Mouse (Mus musculus): Measurements from ENCODE around the gene Lars2.
"Not testable (repeated sequence)": the region's sequence is repeated elsewhere in the genome, so short reads cannot be mapped to it uniquely, and the experiment has no call there.

Gene Lars2

DNA sequence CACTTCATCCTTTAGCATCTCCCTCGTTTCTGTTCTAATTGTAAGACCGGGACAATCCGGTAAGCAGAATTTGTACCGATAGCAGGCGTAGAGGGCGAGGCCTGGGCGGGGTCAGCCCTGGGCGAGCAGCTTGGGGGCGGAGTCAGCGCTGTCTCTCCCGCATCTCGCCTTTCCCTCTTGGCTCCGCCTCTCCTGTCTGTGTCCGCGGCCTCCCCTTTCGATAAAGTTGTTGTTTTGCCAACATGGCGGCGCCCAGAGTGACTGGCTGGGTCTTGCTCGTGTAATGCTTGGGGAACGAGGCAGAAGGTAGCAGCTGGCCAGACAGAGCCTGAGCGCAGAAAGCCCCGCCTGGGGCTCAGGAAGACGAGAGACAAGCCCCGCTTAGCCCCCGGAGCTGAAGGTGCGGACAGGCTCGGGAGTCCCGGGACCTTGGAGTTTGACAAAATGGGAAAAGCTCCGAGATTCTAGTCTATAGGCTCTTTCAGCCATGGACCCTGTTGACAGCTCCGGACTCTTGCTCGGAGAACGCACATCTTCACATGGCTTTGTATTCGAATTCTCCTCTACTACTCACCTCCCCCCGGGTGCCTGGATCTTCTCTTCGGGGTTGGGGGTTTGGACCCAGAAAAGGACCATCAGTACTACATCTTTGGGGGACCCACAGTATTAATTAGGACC, at the start of gene Lars2:
Lars2 (plus strand) TSS at position 220 of the 678 bp plus-strand sequence.
- DNase-seq, result peak; percentile 97

DNA sequence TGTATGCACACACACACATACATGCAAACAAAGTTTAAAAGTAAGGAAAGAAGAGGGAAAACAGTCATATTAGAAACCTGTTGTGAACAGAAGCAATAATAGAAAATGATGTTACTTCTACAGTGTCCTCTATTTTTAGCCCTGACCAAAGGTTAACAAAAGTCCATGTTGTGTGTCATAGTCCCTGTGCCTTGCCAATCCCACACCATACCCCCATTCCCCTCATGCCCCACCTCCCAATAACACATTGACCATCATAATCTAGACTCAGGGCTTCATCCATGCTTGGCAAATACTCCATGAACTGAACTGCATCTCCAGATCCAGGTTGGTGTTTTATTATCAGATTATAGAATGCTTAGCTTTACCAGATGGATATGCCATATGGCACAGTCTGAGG, 40.6 kb upstream of the Lars2 start:
- no peak for DNase-seq

DNA sequence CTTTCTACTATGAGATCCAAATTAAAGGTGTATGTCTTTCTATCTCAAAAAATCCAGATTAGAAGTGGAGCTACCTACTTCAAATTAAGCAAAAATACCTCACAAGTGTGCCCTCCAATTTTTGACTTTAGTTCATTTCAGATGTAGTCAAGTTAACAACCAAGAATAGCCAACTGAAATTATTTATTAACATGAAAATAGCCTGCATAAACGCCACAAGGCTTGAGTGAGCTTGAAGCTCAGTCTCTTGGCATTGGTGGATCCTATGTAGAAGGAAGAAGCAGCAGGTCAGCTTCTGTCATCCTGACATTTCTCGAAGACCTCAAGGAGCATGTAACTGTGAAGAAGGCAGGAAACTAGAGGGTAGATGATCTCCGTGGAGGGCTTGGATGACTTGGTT, 38.4 kb upstream of the Lars2 start:
- DNase-seq, result no peak

DNA sequence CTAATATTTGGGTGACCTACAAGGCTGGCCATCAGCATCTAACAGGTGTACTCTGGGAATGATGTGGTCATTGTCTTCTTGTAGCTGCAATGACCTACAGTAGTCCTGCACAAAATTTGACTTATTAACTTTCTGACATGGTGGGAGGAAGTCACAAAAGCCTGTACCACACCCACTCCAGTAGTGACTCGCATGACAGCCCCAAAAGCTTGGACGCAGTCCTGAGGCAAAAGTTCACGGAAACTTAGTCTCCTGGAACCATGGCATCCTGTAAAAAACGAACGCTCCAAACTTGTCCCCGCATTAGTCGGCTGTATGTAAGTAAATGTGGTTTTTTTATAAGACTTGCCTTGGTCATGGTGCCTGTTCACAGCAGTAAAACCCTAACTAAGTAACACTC, 36.9 kb upstream of the Lars2 start:
- DNase-seq, result no peak

DNA sequence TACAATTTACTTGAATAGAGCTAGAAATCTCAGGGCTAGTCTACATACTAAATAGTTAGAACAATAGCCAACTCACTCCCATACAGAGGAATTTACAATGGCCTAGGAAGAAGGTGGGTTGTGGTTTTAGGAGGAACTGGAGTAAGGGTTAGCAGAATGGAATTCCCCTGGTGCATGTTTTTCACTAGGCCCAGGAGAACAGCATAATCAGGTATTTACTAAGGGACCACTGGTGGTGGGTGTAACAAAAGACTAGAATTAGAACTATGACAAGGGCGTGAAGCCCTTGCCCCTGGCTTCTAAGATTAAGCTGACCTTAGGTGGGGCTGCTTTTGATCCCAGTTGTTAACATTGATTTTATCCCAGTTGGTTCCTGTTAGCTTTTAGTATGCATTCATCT, 36.5 kb upstream of the Lars2 start:
- DNase-seq, result not testable (repeated sequence)

DNA sequence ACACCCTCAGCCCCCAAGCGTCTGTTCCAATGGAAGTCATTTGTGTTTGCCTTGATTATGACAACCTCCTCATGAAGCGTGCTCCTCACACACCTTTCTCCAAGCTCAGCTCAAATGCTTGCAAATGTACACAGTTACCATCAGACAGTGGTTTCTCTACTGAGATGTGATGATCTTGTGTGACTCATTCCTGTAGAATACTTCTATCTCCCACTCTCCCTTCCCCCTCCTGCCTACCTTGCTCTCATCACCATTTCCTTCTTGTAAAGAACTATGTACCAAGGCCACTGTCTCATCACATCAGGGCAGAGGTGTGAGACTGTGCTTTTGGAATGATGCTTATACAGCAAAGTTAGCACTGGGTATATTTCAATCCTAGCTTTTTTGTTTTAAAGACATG, 33.2 kb upstream of the Lars2 start:
- no peak for DNase-seq

DNA sequence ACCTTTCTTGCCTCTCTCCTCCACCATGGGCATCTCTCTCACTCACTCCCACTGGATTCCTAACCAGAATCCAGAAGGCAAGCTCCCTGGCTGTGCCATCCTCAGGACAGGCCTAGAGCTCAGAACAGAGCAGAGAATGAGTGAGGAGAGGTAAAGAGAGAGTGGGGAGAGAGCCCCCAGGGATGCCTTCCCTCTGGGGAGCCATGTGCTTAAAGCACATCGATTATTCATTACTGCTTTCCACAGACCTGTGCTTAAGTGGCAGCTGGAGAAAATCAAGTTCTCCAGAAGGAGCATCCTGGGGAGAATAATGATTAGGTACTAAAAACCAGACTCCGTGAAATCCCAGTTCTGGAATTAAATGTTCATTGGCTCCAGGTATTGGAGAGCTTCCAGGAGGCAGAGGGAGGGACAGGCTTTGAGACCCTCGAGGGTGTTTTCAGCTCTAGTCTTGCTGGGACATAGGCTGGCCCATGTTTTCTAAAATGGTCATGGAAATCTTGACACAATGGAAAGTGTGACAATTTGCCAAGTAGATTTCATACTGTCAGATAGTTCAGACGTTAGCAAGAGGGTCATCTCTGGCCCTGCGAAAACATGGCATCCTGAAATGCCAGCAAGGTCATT, 31.6 kb upstream of the Lars2 start:
- no peak for DNase-seq

DNA sequence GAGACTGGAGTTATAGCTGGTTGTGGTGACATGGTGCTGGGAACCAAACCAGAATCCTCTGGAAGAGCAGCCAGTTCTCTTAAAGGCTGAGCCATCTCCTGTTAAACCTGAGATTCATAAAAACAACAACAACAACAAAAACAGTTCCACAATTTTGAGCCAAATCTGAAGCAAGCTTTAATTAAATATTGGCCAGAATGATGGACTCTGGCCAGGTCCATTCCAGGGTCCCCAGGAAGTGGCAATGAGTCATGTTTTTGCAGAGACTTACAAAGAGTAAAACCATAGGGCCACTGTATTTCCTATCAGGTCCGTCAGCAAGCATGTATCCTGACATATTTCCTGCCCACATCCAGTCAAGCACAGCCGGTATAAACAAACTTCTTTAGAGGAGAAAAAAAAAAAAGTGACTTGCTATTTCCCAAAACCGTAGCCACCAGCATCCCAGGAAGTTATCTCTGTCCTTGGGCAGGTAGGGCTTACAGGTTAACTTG, 27.0 kb upstream of the Lars2 start:
- no peak for DNase-seq

DNA sequence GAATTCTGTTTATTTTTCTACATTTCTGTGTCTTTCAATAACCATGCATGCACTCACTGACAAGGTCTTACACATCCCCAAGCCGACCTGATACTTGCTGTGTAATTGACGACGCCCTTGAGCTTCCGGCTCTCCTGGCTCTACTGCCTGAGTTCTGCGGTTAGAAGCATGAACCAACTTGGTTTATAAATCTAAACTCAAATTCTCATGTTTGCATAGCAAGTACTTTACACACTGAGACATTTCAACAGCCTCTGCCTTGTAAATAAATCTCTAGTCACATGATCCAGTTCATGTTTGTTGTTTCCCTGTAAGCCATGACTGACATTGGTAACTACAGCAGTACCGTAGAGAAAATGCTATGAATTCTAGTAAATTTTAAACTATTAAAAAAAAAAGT, 25.5 kb upstream of the Lars2 start:
- no peak for DNase-seq

DNA sequence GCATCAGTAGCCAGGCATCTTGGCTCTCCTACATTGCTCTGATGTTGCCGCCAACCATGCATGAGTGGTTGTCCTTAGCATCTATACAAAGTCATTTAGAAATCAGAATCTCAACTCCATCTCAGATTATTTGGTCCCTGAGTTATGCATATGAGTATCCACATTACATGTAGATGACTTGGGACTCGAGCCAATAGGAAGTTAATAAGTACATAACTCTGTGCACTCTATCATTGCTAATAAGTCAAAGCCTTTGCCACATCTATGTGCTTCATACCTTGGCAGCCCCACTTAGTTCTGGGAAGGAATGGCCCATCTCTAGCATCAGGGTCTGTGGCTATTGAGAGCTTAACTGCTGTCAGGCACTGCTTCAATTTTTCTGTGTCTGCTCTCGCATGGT, 23.7 kb upstream of the Lars2 start:
- DNase-seq, result no peak

DNA sequence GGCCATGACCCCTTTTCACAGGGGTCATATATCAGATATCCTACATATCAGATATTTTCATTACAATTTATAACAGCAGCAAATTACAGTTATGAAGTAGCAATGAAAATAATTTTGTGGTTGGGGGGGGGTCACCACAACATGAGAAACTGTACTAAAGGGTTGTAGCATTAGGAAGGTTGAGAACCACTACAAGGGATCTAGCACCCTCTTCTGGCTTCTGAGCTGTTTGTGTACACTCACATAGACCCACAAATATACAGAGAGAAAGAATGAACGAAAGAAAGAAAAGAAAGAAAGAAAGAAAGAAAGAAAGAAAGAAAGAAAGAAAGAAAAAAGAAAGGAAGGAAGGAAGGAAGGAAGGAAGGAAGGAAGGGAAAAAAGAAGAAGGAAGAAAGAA, 17.4 kb upstream of the Lars2 start:
- DNase-seq, result not testable (repeated sequence)

DNA sequence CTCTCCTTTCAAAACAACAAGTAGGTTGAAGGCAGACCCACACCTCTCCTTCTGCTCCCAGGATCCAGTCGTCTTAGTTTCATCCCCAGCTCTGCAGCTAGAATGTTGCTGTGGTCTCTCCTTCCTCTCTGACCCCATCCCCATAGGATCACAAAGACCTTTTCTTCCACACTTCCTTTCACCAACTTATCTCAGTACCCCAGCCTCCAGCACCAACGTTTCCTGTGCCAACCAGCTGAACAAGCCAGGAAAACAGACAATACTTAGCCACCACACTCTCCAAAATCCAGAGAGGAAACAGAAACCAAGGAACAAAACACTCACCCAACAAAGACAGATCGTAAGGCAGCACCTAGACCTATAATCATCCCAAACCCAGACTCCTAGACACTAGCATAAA, 6.7 kb upstream of the Lars2 start:
- DNase-seq, result no peak

DNA sequence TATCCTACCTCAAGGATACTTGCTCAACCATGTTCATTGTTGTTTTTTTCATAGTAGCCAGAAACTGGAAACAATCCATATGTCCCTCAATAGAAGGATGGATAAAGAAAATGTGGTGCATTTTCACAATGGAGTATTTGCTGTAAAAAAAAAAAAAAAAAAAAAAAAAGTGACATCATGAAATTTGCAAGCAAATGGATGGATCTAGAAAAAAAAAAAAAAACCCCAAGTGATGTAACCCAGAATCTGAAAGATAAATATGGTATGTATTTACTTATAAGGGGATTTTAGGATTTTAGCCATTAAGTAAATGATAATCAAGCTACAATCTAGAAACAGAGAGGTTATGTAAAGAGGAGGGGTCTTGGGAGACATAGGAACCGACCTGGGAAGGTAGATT, 1.4 kb upstream of the Lars2 start:
- DNase-seq, result no peak

DNA sequence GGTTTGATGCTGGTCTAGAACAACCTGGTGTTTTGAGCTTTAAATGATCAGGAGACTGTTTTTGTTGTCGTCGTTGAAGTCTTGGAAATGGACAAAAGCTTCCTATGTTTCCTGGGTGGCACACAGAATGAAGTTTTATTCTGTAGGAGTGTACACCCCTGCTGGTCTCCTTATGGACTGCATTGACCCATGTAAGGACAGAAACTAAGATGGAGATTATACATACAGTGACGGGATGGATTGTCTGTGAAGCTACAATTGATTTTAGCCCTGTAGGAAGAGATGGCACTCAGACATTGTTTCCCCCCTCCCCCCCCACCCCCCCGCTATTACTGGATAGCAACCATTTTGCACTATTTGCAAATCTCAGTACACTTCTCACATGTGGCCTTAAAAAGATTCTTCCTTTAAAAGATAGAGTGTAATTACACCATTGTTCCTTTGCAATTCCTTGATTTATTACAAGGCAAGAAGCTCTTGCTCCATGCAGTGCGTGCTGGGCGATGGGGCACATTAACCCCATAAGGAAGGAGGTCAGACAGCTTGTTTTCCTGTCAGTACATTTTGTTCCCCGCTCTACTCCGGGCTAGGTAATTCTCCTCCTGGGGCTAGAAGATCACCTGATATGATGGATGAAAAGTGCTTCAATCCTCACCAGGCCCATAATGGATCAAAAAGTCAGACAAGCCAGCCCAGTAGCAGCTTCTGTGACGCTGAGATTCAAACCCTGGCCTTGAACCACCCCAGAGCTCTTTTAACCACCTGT, 602 bp upstream of the Lars2 start:
- no peak for DNase-seq

DNA sequence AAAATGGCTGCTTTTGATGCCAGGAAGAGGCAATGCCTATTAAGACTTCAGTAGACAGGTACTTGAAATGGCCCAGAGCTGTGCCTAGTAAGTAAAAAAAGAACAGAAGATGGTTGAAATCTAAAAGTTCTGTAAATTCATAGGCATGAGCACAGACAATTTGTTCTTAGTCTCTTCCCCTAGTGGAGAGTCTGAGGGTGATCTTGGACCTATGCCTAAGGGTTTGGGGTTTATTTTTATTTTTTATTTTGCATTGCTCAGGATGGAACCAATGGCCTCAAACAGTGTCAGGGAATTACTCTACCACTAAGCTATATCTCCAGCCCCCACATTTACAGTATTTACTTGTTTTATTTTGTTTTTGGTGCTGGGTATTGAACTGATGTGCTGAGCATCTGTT, 909 bp downstream of the Lars2 start:
- no peak for DNase-seq

DNA sequence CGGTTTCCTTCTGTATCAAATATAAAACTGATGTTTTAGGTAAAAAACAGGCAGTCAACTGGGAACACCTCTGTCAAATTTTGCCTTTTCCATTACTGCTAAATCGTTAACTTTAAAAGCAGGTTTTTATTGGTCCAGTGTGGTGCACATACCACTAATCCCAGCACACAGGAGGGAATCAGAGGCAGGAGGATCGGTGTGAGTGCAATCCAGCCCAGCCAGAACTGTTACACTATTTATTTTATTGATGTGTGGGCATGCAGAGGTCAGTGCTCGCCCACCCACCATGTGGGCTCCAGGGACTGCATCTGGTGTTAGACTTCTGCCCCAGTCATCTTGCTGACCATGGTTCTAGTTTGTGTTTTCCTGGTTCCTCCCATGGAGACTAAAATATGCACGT, 15.7 kb downstream of the Lars2 start:
- DNase-seq, result no peak

DNA sequence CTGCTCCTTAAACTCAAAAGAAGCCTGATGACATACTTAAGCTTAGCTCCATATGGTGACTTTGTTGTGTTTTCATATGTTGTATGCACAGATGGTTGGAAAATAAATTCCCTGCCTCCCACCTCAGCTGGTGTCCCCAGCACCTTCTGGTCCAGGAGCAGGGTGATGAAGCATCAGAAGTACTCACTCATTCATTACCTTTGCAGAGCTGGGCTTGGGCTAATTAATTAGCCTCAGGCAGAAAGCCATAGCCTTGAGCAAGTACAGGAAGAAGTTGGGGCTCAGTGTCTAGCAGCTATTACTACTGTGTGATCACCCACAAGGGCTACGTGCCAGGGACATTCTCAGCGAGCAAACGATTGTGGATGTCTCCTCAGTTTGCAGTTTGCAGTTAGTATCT, 18.0 kb downstream of the Lars2 start:
- DNase-seq, result no peak

DNA sequence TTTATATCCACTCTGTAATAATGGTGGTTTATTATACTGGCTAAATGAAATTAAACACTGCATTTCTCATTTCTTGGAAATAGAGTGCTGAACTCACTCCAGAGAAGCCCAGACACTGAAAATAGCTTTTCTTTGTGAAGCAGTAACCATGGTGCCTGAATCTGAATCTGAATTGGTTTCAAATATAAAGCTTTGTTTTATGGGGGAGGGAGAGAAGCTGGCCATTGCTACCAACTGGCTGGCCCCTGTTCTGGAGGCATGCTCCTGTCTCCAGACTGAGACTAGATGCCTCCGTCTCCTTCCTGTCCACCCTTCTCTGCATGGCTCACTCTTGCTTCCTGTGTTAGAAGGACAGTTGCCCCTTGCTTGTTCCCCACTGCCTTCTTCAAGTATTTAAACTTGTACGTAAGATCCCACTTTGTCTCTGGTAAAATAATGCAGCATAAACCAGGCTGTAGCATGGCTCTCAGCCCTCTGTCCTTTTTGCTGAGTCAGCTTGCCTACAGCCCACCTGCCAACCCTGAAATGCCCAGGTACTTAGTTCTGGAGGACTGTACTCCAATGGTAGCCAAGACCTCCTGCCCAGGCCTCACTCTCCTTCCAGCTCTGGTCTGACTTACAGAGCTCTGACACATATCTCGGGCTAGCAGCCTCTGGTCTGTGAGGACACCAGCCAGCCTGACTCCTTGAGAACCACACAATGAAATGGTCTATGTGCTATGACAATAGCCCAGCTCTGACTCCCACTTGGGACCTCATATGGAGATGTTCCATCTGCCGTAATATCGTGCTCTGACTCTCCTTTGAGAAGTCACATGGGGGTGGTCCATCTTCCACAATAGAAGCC, 18.8 kb downstream of the Lars2 start:
- DNase-seq, result no peak

DNA sequence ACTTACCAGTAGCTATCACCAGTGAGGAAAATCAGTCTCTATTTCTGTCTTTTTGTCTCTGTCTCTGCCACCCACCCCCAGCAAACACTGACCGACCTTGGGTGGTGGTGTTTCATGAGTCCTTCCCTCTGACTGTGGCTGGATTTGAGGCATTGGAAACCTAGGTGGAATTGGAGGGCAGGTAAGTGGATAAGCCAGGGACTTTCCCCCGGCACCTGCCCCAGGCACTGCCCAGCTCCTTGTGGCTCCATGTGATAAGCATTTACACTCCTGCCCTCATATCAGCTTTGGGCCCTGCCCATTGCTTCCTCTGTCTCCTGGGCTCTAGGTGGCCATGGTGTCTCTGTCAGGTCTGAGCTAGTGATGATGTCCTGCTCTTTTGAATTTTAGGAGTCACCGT, 19.6 kb downstream of the Lars2 start:
- DNase-seq, result peak; percentile 49

DNA sequence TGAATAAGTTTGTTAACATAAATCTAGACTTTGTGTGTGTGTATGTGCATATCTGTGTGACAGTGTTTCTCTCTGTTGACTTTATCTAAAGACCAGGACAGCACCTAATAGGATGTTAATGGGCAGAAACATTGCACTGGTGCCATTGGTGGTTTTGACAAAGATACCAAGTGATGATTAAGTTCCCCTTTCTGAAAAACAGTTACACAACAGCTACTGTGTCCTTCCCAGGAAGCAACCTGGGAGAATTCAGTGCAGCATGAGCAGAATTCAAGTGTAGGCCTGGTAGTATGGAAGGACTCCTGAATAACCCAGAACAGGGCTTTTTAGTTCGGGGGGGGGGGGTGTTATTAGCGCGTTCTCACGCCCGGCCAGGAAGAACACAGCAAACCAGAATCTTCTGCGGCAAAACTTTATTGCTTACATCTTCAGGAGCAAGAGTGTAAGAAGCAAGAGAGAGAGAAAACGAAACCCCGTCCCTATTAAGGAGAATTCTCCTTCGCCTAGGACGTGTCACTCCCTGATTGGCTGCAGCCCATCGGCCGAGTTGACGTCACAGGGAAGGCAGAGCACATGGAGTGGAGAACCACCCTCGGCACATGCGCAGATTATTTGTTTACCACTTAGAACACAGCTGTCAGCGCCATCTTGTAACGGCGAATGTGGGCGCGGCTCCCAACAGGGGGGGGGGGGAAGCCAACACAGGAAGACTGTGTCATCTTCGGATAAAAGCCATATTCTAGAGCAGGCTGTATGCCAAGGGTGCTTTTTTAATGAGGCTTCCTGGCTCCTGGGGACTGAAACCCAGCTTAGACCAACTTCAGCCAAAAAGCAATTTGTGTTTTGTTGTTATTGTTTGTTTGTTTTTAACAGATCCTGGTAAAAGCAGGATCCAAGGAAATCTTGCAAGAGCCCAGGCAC, 21.6 kb downstream of the Lars2 start:
- not testable (repeated sequence) for DNase-seq

DNA sequence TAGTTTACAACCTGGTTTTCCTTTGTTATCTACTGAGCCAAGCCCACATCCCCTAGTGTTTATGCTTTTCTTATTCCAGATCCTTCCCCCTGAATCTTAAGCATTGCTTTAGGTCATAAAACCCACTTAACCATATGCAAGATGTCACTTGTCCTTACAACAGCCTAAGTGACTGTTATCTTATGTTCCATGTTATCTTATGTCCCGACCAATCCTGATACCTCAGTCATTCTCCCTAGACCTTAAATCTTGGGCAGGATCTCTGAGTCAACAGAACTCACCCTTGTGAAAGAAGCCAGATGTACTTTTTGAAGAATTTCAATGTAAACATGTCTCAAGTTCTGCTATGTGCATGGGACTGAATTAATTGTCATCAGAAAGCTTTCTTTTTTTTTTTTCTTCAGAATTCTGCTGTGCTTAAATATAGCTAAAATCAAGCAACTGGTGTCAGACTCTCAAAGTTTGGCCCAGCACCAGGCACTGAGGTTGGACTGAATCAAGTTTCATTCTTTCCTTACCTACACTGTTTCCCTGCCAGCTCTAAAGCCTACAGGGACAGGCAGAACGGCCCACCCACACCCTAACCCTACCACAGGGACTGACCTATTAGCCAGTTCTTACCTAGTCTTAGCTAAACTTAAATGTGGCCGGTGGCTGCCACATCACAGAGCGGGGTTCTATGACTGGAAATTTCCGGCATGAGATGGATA, 24.6 kb downstream of the Lars2 start:
- DNase-seq, result no peak
